Comparison of ENCODE assay signal across 8 mouse cellular contexts in genomic region chr13:62652681-62653368, GRCm38 (mm10). TPM values are rescaled to one million over a fixed set of nuclear protein-coding genes. Genes with fewer than 3 reads are reported as not detected.
A peak's percentile ranks its signal among the peaks of the same experiment; 100 is the strongest.
DNase-seq lines count a peak whose midpoint lies in the region; ATAC-seq lines count a peak whose summit lies in the region.
"Not testable (repeated sequence)": the region's sequence is repeated elsewhere in the genome, so short reads cannot be mapped to it uniquely, and the experiment has no call there.

No protein-coding gene starts in this region.

- intact Hi-C loops in gastrocnemius, postnatal 14 days (cut with DNase I; ENCODE audit: low total_unique reads), result not testable (repeated sequence)

- H3K4me1 ChIP-seq in megakaryocyte, embryonic 14.5 days, result not testable (repeated sequence)

- peak; percentile 82 for DNase-seq in adipocyte (ENCODE audit: low spot score)
- DNase-seq in embryo, embryonic 10 days (ENCODE audit: low spot score), result peak; percentile 82
- peak; percentile 34 for DNase-seq in gastrocnemius, postnatal 14 days
- peak; percentile 37 to 80 for DNase-seq in left cerebral cortex, adult 9 months (ENCODE audit: low spot score in 2 of 2)
- DNase-seq in right cerebral cortex, adult 2 months (ENCODE audit: low spot score in 2 of 2), result peak; percentile 67
- peak; percentile 29 for DNase-seq in urinary bladder, postnatal 25 days (ENCODE audit: low spot score)

- ATAC-seq in inflammation-experienced regulatory T-cells, adult 6 months, result peak; percentile 100

- not testable (repeated sequence) for H3K9me3 ChIP-seq in megakaryocyte, embryonic 14.5 days

- not testable (repeated sequence) for H3K36me3 ChIP-seq in megakaryocyte, embryonic 14.5 days (replicated peaks; ENCODE audit: low read length)

- not testable (repeated sequence) for H3K27me3 ChIP-seq in megakaryocyte, embryonic 14.5 days (replicated peaks)

- H3K4me3 ChIP-seq in megakaryocyte, embryonic 14.5 days (replicated peaks), result peak overlapping the region; percentile 93

RNA-seq across cellular contexts. Expression of gene 6720489N17Rik, which starts 28.8 kb away (rescaled TPM):
- 1 to 10 TPM in 1 of 2 experiments, under 1 TPM in 1; 0.66 to 1.6 TPM for total RNA-seq in gastrocnemius, postnatal 14 days (2021)
- polyA plus RNA-seq in inflammation-experienced regulatory T-cells, adult 6 months (2017; shearing (Covaris generic)), result 1 to 10 TPM; 1.4 to 6.6 (median 3.1) TPM
- polyA plus RNA-seq in megakaryocyte, embryonic 14.5 days (2012; ENCODE audit: insufficient read depth, low replicate concordance), result not detected in 2 replicates

Comparison
In these comparisons a context has a peak if more than half of its experiments do, and no peak if none do; other contexts are left out.
1. Peak in every context shown above with its lines: DNase-seq, ATAC-seq and H3K4me3 ChIP-seq.
2. DNase-seq: peak in every context shown above with its lines; median percentile 82 in adipocyte; 82 in embryo, embryonic 10 days; 67 in right cerebral cortex, adult 2 months; 58 in left cerebral cortex, adult 9 months; 34 in gastrocnemius, postnatal 14 days; 29 in urinary bladder, postnatal 25 days.